Mouse (Mus musculus): ENCODE measurements at regions not wholly inside any gene's neighbourhood (a gene's known extent, or its start where the extent isn't known, plus 50 kb on each side); places are given as distances from the start of the nearest gene placed in this dataset.
A peak's percentile ranks its signal among the peaks of the same experiment; 100 is the strongest.

DNA sequence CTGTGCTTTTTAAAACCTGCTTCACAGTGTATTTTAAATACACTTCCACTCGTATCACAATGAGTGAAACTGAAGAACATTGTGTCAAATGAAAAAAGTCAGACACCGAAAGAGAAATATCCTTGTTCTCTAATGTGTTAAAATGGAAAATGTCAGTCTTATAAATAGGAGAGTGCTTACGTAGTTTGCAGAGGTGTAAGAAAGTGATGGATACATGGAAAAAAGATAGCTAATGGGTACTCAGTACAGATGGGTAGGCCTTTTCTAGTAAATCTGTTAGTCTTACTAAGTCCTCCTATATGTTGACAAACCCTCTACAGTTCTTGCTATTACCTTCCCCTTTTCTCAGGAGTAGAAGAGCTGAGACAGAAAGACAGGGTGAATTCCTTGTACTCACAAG, 706.2 kb downstream of the Efnb2 start:
- Histone ChIP-seq H3K27me3 (replicated peaks) (no peaks in the 10 kb centered on the region), H3K4me2 (no peak overlapping the region), H3K4me1 (no peaks in the 10 kb centered on the region), H3K4me3 (no peak overlapping the region), H3K9me3 (no peaks in the 10 kb centered on the region), H3K9ac (no peak overlapping the region), H3K36me3 (replicated peaks) (no peaks in the 10 kb centered on the region), H3K27ac (no peak overlapping the region)
- no peak for ATAC-seq (replicated peaks)
- WGBS = 90% methylated on average over 3 of the region's 3 CpGs

DNA sequence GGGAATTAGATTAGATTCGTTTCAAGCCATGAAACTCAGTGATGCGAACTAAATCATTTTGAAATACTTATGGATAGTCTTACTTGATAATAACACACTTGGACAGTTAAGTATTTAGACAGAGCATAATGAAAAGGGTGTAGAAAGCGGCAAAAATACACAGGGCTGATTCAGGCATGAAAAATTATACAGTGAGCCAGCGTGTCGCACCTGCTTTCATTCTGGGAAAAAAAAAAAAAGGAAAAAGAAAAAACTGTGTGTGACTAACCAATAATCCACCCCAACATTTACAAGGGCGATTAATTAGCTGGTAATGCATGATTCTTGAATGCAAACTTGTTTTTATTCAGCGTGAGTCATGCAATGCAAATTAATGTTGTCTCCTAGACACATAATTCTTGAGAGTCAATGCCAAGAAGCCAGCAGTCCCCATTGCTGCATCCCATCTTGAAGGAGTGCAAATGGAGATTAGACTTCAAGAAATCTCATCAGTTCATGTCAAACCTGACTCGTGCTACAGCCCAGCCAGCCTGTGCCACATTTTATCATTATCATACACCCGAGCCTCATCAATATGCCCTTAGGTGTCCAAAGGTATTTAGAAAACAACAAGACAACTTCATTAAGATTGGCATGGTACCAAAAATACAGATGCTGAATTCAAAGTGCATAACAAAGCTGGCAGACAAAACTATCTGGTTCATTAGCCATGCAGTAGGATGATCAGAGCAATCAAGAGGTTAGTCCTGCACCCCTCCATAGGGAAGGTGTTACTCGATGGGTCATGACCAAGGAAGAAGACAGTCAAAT, 714.9 kb downstream of the Efnb2 start:
- H3K27me3 ChIP-seq (replicated peaks) = no peaks in the 10 kb centered on the region
- H3K36me3 ChIP-seq (replicated peaks) = no peaks in the 10 kb centered on the region
- H3K9me3 ChIP-seq = no peaks in the 10 kb centered on the region
- WGBS = 61% methylated on average over 10 of the region's 10 CpGs
- no peak overlapping the region for H3K4me2 ChIP-seq
- no peak overlapping the region for H3K9ac ChIP-seq
- H3K4me3 ChIP-seq = no peak overlapping the region
- no peaks in the 10 kb centered on the region for H3K4me1 ChIP-seq
- H3K27ac ChIP-seq = no peak overlapping the region
- peak; percentile 83 for ATAC-seq (replicated peaks)

DNA sequence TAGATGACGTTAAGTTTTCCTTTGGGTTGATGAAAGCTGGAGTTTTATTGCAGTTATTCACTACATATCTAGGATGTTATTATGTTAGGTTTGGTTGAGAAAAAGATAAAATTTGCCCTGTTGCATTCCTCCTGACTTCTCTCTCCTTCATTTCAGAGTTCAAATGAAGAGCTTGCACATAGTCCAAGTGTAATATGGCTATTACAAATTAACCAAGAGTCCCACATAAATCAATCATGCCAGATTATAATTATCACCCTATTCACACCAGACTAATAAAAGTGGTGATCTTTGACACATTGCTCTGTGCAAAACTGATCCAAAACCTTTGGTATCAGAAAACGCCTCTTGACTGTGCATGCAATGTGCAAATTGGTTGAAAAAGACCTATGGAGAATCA, 724.4 kb downstream of the Efnb2 start:
- no peak overlapping the region for H3K4me3 ChIP-seq
- H3K9me3 ChIP-seq = no peaks in the 10 kb centered on the region
- H3K4me2 ChIP-seq = no peak overlapping the region
- no peak for ATAC-seq (replicated peaks)
- no peak overlapping the region for H3K9ac ChIP-seq
- H3K27me3 ChIP-seq (replicated peaks) = no peaks in the 10 kb centered on the region
- H3K36me3 ChIP-seq (replicated peaks) = no peaks in the 10 kb centered on the region
- H3K27ac ChIP-seq = no peak overlapping the region
- no peaks in the 10 kb centered on the region for H3K4me1 ChIP-seq
- 91% methylated on average over 2 of the region's 2 CpGs for WGBS

DNA sequence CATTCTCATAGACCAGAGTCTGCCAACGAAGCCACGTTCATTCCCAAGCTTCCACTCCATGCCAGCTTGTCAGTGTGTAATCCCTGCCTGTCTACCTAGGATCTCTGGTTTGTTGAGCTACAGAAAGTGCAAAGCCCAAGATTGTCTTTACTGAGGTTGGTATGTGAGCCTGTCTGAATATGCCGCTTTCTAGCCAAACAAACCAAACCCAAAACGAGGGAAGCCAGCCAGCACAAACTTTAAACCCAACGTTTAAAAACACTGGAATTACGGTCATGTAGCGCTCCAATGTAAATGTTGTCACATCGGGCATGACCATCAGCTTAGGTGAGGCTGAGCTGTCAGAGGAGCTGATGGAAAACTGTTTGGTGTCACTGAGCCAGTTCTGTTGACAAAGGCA, 741.6 kb downstream of the Efnb2 start:
- no peaks in the 10 kb centered on the region for H3K36me3 ChIP-seq (replicated peaks)
- H3K9ac ChIP-seq = no peak overlapping the region
- no peak for ATAC-seq (replicated peaks)
- H3K4me2 ChIP-seq = no peak overlapping the region
- H3K4me1 ChIP-seq = no peaks in the 10 kb centered on the region
- no peak overlapping the region for H3K4me3 ChIP-seq
- no peak overlapping the region for H3K27ac ChIP-seq
- H3K27me3 ChIP-seq (replicated peaks) = no peaks in the 10 kb centered on the region
- H3K9me3 ChIP-seq = no peaks in the 10 kb centered on the region
- 78% methylated on average over 8 of the region's 8 CpGs for WGBS

DNA sequence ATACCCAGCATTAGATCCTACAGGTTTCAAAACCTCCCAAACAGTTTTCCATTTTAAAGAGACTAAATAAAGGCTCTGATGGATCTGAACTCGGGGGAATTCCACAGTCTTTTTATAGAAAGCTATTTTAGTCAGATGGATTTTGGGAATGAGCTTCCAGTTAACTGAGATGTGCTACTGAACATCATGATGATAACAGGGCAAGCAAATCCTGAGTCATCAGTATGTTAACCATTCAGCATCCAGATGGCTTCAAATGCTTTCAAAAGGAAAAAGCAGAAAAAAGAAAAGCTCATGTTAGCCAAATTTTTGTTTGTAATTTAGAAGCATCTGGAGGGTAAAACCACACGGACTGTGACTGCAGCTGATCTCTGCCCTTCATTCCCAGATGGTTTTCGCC, 766.7 kb downstream of the Efnb2 start:
- WGBS = 85% methylated on average over 3 of the region's 3 CpGs
- Histone ChIP-seq H3K27me3 (replicated peaks) (no peaks in the 10 kb centered on the region), H3K4me1 (no peaks in the 10 kb centered on the region), H3K36me3 (replicated peaks) (no peaks in the 10 kb centered on the region), H3K4me2 (no peak overlapping the region), H3K9me3 (no peaks in the 10 kb centered on the region), H3K27ac (no peak overlapping the region), H3K9ac (no peak overlapping the region), H3K4me3 (no peak overlapping the region)
- no peak for ATAC-seq (replicated peaks)

DNA sequence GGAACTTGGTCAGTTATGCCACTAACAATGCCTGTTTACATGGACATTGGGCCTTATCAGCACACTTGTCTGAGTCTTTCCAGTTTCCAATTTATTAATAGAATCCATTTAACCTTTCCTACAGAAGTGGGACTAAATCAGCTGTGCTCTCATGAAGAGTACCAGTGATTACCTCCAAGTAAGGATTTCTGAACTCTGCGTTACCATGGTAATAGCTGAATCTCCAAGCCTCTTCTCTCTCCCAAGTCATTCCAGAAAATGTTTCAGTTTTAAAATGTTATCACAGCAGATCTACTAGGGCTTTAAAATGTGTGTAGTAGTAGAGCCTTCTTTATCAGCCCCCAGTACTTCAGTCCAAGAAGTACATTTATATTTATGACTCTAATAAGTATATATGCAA, 807.9 kb downstream of the Efnb2 start:
- Histone ChIP-seq H3K36me3 (replicated peaks) (no peaks in the 10 kb centered on the region), H3K27me3 (replicated peaks) (no peaks in the 10 kb centered on the region), H3K4me1 (peaks cover 3% of the 10 kb centered on the region; the same call in 1 of the 2 replicates), H3K27ac (no peak overlapping the region), H3K9ac (no peak overlapping the region), H3K4me3 (no peak overlapping the region), H3K4me2 (no peak overlapping the region), H3K9me3 (no peaks in the 10 kb centered on the region)
- ATAC-seq (replicated peaks) = peak; percentile 75; the same call in 1 of the 2 replicates
- WGBS = 80% methylated on average over 1 of the region's 1 CpGs

DNA sequence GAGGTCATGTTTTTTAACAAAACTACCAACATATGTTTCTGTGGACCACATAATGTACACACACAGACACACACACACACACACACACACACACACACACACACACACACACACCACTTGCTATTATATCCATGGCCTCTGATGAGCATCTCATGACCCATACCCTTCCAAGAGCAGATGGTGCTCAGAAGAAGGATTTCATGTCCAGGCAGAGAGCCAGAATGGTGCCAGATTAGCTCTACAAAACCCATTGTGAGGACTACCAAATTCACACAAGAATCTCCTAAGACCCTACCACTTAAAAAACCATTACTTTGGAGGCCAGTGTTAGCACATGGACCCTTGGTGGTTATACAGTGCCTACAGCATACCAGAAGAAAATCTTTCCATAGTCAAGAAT, 810.5 kb downstream of the Efnb2 start:
- no peak overlapping the region for H3K9ac ChIP-seq
- H3K4me1 ChIP-seq = peaks cover 3% of the 10 kb centered on the region; the same call in 1 of the 2 replicates
- ATAC-seq (replicated peaks) = no peak

DNA sequence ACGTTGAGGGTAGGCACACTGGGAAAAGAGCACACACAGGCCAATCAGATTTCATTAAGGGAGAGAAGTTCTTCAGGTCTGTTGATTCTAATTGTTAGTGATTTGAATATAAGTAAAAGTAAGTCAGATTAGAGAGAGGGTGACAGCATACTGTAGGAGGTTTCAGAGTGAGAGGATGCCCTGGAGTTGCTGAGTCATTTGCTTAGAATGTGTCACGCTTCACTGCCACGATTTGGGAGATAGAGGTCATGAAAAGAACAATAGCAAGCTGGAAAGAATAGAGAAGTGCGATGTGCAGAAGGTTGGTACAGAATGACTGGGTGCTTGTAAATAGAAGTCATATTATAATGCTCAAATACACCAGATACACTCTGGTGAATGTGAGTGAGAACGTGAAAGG, 829.1 kb downstream of the Efnb2 start:
- Histone ChIP-seq H3K4me2 (no peak overlapping the region), H3K4me1 (no peaks in the 10 kb centered on the region), H3K9ac (no peak overlapping the region), H3K36me3 (replicated peaks) (no peaks in the 10 kb centered on the region), H3K27me3 (replicated peaks) (no peaks in the 10 kb centered on the region), H3K9me3 (no peaks in the 10 kb centered on the region), H3K27ac (no peak overlapping the region), H3K4me3 (no peak overlapping the region)
- WGBS = 69% methylated on average over 5 of the region's 5 CpGs
- no peak for ATAC-seq (replicated peaks)

More for the DNA sequence above, 810.5 kb downstream of the Efnb2 start:
- Histone ChIP-seq H3K4me3 (no peak overlapping the region), H3K36me3 (replicated peaks) (no peaks in the 10 kb centered on the region), H3K27ac (no peak overlapping the region), H3K4me2 (no peak overlapping the region), H3K9me3 (no peaks in the 10 kb centered on the region), H3K27me3 (replicated peaks) (no peaks in the 10 kb centered on the region)

DNA sequence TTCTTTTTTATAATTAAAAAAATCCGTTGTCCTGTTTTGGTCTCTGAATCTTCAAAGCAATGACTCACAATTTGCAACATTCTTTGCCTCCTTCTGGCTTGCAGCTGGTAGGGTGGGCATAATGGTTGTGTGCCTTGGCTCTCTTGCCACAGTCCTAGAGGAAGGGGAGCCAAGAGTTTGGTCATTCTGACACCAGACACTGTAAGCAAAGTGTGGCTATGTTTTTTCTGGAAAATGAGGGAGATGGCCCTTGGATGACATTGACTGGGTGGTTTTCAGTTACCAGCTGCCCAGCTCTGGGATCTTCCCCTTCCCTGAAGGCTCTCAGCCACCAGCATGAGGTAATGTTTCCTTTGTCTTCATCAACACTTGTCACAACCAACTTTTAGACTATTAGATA, 833.2 kb downstream of the Efnb2 start:
- H3K9ac ChIP-seq = no peak overlapping the region
- H3K36me3 ChIP-seq (replicated peaks) = no peaks in the 10 kb centered on the region
- 82% methylated on average over 1 of the region's 1 CpGs for WGBS
- H3K4me1 ChIP-seq = no peaks in the 10 kb centered on the region
- no peak overlapping the region for H3K4me2 ChIP-seq
- H3K4me3 ChIP-seq = no peak overlapping the region
- H3K9me3 ChIP-seq = no peaks in the 10 kb centered on the region
- H3K27ac ChIP-seq = no peak overlapping the region
- no peaks in the 10 kb centered on the region for H3K27me3 ChIP-seq (replicated peaks)
- no peak for ATAC-seq (replicated peaks)

DNA sequence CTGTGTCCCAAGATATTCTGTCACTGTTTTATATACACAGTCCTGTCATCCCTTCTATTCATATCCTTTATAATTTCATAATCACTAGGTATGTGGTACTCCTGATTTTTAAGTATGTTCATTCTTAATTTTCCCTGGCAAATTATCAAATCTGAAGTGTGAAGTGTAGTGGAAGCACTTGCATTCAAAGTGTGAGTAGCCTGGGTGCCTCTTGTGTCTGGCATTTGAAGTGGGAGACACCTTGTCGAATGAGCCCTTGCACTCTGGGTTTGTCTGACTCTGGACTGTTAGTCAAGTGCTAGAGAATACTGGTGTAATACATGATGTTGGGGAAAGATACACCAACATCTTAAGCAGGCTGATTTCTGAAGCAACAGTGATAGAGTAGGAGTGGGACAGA, 852.6 kb downstream of the Efnb2 start:
- 93% methylated on average over 1 of the region's 1 CpGs for WGBS
- Histone ChIP-seq H3K4me2 (no peak overlapping the region), H3K9me3 (no peaks in the 10 kb centered on the region), H3K36me3 (replicated peaks) (no peaks in the 10 kb centered on the region), H3K27me3 (replicated peaks) (no peaks in the 10 kb centered on the region), H3K27ac (no peak overlapping the region), H3K4me3 (no peak overlapping the region), H3K4me1 (no peaks in the 10 kb centered on the region), H3K9ac (no peak overlapping the region)
- no peak for ATAC-seq (replicated peaks)

DNA sequence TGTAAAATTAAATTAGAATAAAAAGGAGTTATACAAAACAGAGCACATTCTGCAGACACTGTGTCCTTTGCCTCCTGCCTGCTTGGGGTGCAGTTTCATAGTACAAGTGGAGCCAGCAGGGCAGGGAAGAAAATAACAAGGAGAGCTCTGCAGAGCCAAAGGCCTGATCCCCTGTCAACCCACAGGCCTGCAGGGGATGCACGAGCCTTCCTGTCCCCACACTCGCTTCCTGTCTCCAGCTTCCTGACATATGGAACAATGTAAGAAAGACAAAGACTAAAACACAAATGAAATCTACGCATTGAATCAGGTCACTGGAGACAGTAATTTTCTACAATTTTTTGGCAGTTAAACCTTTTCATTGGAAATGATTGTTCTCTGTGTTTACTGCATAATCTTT, 861.8 kb downstream of the Efnb2 start:
- H3K27me3 ChIP-seq (replicated peaks) = no peaks in the 10 kb centered on the region
- no peak for ATAC-seq (replicated peaks)
- H3K9me3 ChIP-seq = no peaks in the 10 kb centered on the region
- no peak overlapping the region for H3K4me3 ChIP-seq
- no peaks in the 10 kb centered on the region for H3K4me1 ChIP-seq
- WGBS = 77% methylated on average over 3 of the region's 3 CpGs
- H3K9ac ChIP-seq = no peak overlapping the region
- no peaks in the 10 kb centered on the region for H3K36me3 ChIP-seq (replicated peaks)
- H3K27ac ChIP-seq = no peak overlapping the region
- no peak overlapping the region for H3K4me2 ChIP-seq

DNA sequence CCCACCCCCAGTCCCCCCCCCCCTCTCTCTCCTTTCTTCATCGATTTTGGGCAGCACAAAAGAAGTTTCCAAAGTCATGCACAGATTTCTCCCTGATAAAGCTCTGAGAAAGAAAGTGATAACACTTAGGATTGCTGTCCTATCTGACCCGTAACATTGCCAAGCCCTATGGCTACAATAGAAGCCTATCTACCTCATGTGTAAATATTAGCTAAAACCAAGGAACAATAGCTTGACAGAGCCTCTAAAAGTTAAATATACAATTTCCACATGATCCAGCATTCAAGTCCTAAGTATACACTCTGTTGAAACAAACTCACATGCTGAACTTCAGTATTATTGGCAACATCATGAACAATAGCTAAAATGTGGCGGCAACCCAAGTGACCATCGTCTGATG, 864.9 kb downstream of the Efnb2 start:
- no peaks in the 10 kb centered on the region for H3K36me3 ChIP-seq (replicated peaks)
- no peak overlapping the region for H3K27ac ChIP-seq
- no peak for ATAC-seq (replicated peaks)
- no peak overlapping the region for H3K4me2 ChIP-seq
- no peaks in the 10 kb centered on the region for H3K9me3 ChIP-seq
- no peaks in the 10 kb centered on the region for H3K4me1 ChIP-seq
- 89% methylated on average over 4 of the region's 4 CpGs for WGBS
- no peak overlapping the region for H3K4me3 ChIP-seq
- H3K27me3 ChIP-seq (replicated peaks) = no peaks in the 10 kb centered on the region
- H3K9ac ChIP-seq = no peak overlapping the region

DNA sequence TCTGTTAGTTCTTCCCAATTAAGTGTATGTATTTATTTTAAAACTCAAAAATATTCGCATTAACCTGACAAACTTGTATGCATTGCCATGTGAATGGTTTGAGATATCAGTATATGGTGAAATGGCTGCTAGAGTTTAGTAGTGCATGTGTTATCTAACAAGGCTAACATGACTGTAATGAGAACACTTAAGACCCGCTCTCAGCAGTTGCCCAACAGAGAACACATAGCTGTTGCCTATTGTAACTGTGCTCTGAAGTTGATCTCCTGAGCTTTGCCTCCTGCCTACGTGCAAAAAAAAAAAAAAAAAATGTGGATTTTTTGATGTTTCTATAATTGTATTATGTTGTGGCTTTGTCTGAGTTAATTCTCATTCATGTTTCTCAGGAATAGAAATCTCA, 897.2 kb downstream of the Efnb2 start:
- no peaks in the 10 kb centered on the region for H3K4me1 ChIP-seq
- H3K9me3 ChIP-seq = no peaks in the 10 kb centered on the region
- no peak overlapping the region for H3K4me2 ChIP-seq
- H3K9ac ChIP-seq = no peak overlapping the region
- no peak overlapping the region for H3K4me3 ChIP-seq
- ATAC-seq (replicated peaks) = no peak
- WGBS = 39% methylated on average over 3 of the region's 3 CpGs
- H3K27me3 ChIP-seq (replicated peaks) = no peaks in the 10 kb centered on the region
- H3K27ac ChIP-seq = no peak overlapping the region
- no peaks in the 10 kb centered on the region for H3K36me3 ChIP-seq (replicated peaks)
